Mouse (Mus musculus) hindbrain, embryonic 10.5 days (tissue): ENCODE measurements around the gene Dhodh. TPM values are rescaled to one million over a fixed set of nuclear protein-coding genes. Genes with fewer than 3 reads are reported as not detected.

ENCODE experiments used
- polyA plus RNA-seq: library from polyadenylated mRNA; unstranded; fragments of >200 nt; fragmentation: Nextera tagmentation; extraction: Ambion mirVana; gene quantifications from 2 replicates; pipeline ENCODE4 v1.2.1, GENCODE M21; 2016

Gene Dhodh
- polyA plus RNA-seq, 1 experiment from 2014 or later, result 47.6 TPM

Other genes with a start within 250 kb of the Dhodh start
- 1.2 and 1.5 TPM in 2 replicates for gene Pmfbp1, start 114.6 kb downstream of the Dhodh start, polyA plus RNA-seq
- gene Dhx38, start 42.8 kb downstream of the Dhodh start, polyA plus RNA-seq, result 28.0 and 34.7 TPM in 2 replicates
- gene Txnl4b, start 42.8 kb downstream of the Dhodh start, polyA plus RNA-seq, result 29.0 and 30.5 TPM in 2 replicates
- 0.93 and 1.2 TPM in 2 replicates for gene Hp, start 29.5 kb downstream of the Dhodh start, polyA plus RNA-seq
- gene Pkd1l3, start 5.8 kb upstream of the Dhodh start, polyA plus RNA-seq, result 0.21 and 0.24 TPM in 2 replicates
- 138 and 156 TPM in 2 replicates for gene Ist1, start 84.6 kb upstream of the Dhodh start, polyA plus RNA-seq
- gene Zfp821, start 96.9 kb upstream of the Dhodh start, polyA plus RNA-seq, result 39.3 and 50.3 TPM in 2 replicates
- 6.2 and 7.4 TPM in 2 replicates for gene Atxn1l, start 129.1 kb upstream of the Dhodh start, polyA plus RNA-seq
- 44.8 and 45.3 TPM in 2 replicates for gene Ap1g1, start 169.9 kb upstream of the Dhodh start, polyA plus RNA-seq